Mouse (Mus musculus) A20 (cell line): ENCODE results near the gene Shisa8.
"Not testable (repeated sequence)": the region's sequence is repeated elsewhere in the genome, so short reads cannot be mapped to it uniquely, and the experiment has no call there.

Experiments
- DNase-seq: peaks from one replicate; pipeline ENCODE4 v3.0.0-alpha.2; 2011; ENCODE audit warnings: low read depth, low spot score

The Shisa8 gene

GRCm38 (mm10) chr15:82212752-82213063 lies at the start of gene Shisa8:
Gene Shisa8, minus strand, starts transcription at chr15:82212815.
- DNase-seq: no peak

GRCm38 (mm10) chr15:82259510-82259909 lies 46.9 kb upstream of the Shisa8 start:
- DNase-seq: peak; percentile 83

GRCm38 (mm10) chr15:82255944-82256383 lies 43.3 kb upstream of the Shisa8 start:
- no peak for DNase-seq

GRCm38 (mm10) chr15:82255248-82255647 lies 42.6 kb upstream of the Shisa8 start:
- DNase-seq: no peak

- no peak for DNase-seq
Observed at GRCm38 (mm10) chr15:82252097-82252496, 39.5 kb upstream of the Shisa8 start, which contains the start of gene 1500009C09Rik. Gene 1500009C09Rik, plus strand, starts transcription at chr15:82252397.

- DNase-seq: peak; percentile 31
Observed at GRCm38 (mm10) chr15:82251579-82251978, 39.0 kb upstream of the Shisa8 start.

GRCm38 (mm10) chr15:82247131-82247776 lies 34.6 kb upstream of the Shisa8 start:
- DNase-seq: no peak

GRCm38 (mm10) chr15:82244805-82245161 lies 32.2 kb upstream of the Shisa8 start:
- DNase-seq: not testable (repeated sequence)

- DNase-seq: peak; percentile 98
Observed at GRCm38 (mm10) chr15:82244115-82244804, 31.6 kb upstream of the Shisa8 start, which contains the start of gene Cenpm. Gene Cenpm, minus strand, starts transcription at chr15:82244748.

- no peak for DNase-seq
Observed at GRCm38 (mm10) chr15:82243742-82244114, 31.1 kb upstream of the Shisa8 start.

GRCm38 (mm10) chr15:82243311-82243710 lies 30.7 kb upstream of the Shisa8 start:
- DNase-seq: peak; percentile 50

GRCm38 (mm10) chr15:82236565-82236964 lies 23.9 kb upstream of the Shisa8 start:
- peak; percentile 83 for DNase-seq

GRCm38 (mm10) chr15:82235661-82236060 lies 23.0 kb upstream of the Shisa8 start:
- DNase-seq: no peak

- DNase-seq: peak; percentile 64
Observed at GRCm38 (mm10) chr15:82232651-82233050, 20.0 kb upstream of the Shisa8 start.

- DNase-seq: peak; percentile 43
Observed at GRCm38 (mm10) chr15:82231591-82232378, 19.2 kb upstream of the Shisa8 start.

- peak; percentile 22 for DNase-seq
Observed at GRCm38 (mm10) chr15:82231100-82231499, 18.5 kb upstream of the Shisa8 start.

- DNase-seq: peak; percentile 15
Observed at GRCm38 (mm10) chr15:82230098-82230611, 17.5 kb upstream of the Shisa8 start.

- peak; percentile 68 for DNase-seq
Observed at GRCm38 (mm10) chr15:82229542-82230045, 17.0 kb upstream of the Shisa8 start.

- DNase-seq: no peak
Observed at GRCm38 (mm10) chr15:82225769-82226168, 13.2 kb upstream of the Shisa8 start.

GRCm38 (mm10) chr15:82224602-82225215 lies 12.1 kb upstream of the Shisa8 start:
- DNase-seq: peak; percentile 57
